Mouse (Mus musculus) testis, postnatal 14 days (tissue): ENCODE data around the gene Gm20441.
"Not testable (repeated sequence)": the region's sequence is repeated elsewhere in the genome, so short reads cannot be mapped to it uniquely, and the experiment has no call there.

Source experiments
- DNase-seq: peaks from one replicate; pipeline ENCODE4 v3.0.0; 2021; ENCODE audit warnings: low spot score

Gene Gm20441

DNA sequence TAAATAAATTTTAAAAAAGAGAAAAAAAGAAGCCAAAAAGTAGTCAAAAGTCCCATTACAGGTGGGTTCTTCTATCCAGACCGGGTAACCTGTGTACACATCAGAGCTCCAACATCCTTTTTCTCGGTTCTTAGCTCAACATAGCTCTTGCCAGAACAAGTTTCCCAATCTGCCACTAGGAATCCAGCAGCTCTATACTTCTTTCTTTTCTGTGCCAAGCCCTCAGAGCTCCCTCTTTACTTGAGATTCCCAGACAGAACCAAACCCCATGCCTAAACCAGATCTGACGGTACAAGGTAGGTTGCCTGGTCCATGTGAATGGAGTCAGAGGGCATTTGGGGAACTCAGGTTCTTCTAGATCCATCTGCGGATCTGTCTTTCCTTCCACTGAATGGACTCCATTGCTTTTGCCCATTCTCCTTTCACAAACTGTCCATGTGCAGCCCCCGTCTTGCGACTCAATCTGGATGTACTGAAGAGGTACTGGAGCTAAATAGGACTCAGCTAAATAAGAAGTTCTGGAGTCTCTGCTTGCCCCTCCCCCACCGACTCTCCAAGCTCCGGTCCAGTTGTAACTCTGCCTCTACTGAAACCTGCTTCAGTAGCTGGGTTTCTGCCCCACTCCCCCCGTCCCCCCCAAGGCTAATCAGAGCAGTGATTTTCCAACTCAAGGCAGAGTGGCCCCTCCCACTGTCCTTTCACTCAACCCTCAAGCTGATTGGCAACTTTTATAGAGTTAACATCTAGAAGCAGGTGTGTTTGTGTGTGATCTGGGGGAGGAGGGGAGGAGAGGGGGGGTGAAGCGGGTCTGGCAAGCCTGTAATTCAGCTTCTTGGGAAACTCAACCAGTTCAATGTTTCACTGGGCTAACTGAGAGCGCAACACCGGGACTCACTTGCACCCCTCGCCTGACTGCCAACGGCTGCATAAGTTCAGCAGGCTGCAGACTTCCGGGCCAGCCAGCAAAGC is 1.3 kb downstream of the Gm20441 start:
- no peak for DNase-seq

- DNase-seq: no peak
These were observed 2.9 kb downstream of the Gm20441 start for GRCm38 (mm10) chr10:75777885-75778284.

DNA sequence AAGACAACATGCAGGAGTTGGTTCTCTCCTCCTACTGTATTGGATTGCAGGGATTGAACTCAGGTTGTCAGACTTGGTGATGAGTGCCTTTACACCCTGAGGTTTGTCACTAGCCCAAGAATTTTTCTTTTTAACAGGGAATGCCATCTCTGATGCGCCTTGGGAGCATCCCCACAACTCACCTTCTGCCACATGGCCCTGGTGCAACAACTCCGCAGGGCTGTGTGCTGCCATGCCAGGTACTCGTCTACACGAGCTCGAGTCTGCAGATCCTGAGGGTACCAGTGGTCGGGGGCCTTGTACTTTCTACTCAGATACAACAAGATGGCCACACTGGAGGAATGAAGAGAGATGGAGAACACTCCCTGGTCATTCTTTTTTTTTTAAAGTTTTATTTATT is 4.2 kb downstream of the Gm20441 start:
- no peak for DNase-seq

GRCm38 (mm10) chr10:75774587-75774986 is 6.2 kb downstream of the Gm20441 start:
- no peak for DNase-seq

- DNase-seq: no peak
These were observed 6.7 kb downstream of the Gm20441 start for GRCm38 (mm10) chr10:75774102-75774501.

GRCm38 (mm10) chr10:75772795-75773664 is 7.7 kb downstream of the Gm20441 start, which contains the start of gene Ddt:
Gene Ddt (minus strand): TSS chr10:75773414.
- peak; percentile 89 for DNase-seq

DNA sequence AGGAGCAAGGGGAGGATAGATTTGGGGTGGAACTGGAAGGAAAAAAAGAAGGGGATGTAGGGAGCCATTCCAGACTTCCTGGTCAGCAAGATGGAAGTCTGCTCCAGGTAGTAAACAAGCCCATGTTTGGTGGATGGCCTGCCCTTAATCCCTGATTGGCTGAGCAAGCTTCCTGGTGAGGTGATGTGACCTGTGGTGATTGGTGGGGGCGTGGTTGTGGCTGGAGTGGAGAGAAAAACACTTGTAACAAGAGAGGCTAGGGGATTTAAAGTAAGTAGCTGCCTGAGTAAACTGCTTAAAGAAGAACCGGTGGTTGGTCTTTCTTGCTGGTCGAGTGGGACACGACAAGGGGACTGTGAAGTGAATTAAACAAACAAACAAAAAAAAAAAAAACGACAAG is 13.0 kb downstream of the Gm20441 start:
- not testable (repeated sequence) for DNase-seq

GRCm38 (mm10) chr10:75766856-75767255 is 13.9 kb downstream of the Gm20441 start:
- no peak for DNase-seq

- peak; percentile 62 for DNase-seq
These were observed 16.0 kb downstream of the Gm20441 start for GRCm38 (mm10) chr10:75764519-75765473.

GRCm38 (mm10) chr10:75763682-75764518 is 16.9 kb downstream of the Gm20441 start, which contains the start of gene Cabin1:
Gene Cabin1 (minus strand): TSS chr10:75764341.
- peak; percentile 98 for DNase-seq

GRCm38 (mm10) chr10:75762413-75762812 is 18.3 kb downstream of the Gm20441 start:
- no peak for DNase-seq

DNA sequence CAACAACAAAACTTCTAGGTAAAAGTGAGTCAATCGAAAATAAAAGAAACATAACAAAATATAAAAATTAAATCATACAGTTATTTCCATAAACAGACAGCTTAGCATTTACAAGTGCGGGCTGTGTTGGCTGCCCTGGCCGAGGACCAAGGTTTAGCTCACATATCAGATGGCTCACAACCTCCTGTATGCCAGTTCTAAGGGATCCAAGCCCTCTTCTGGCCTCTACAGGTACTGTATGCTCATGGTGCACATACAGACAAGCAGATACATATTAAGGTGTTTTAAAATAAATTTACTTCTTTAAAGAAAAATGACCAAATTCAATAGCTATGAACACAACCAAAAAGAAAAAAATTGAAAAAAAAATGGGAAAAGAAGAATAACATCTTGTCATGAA is 20.4 kb downstream of the Gm20441 start:
- no peak for DNase-seq

- DNase-seq: no peak
These were observed 24.0 kb downstream of the Gm20441 start for GRCm38 (mm10) chr10:75756719-75757118.

GRCm38 (mm10) chr10:75744017-75744416 is 36.7 kb downstream of the Gm20441 start:
- DNase-seq: peak; percentile 40

GRCm38 (mm10) chr10:75743369-75743768 is 37.4 kb downstream of the Gm20441 start:
- DNase-seq: no peak

DNA sequence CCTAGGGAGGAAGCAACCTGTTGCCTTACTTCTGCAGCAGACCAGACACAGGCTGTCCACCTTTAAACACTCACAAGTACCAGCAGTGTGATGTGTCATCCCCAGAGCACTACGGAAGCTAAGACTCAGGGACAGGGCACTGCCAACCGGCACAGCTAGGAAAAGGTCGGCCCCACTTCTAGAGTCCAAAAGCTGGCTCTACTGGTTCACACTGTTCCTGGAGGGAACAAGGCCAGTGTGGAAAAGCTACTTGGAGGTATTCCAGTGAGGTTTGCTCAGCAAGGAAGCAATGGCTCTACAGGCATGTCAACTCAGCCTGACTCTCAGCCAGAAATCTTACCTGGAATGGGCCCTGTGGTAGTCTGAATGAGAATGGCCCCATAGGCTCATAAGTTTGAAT is 39.9 kb downstream of the Gm20441 start:
- no peak for DNase-seq

DNA sequence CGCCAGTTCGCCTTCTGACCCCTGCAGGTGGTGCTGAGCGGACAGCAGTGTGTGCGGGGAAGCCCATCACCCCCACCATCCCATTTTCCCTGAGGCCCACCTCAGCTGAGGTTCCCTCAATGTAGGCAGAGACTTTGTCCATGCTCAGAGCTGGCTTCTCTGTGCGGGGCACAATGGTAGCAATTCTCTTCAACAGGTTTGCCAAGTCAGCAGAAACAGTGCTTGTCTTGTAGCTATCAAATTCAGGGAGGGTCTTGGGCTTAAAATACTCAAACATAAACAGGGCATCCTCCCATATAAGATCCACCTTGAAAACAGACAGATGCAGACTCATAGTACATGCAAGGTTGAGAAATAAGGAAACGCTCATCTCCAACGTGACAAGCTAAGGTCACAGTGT is 55.3 kb downstream of the Gm20441 start:
- DNase-seq: no peak
